Mouse (Mus musculus): Measurements from ENCODE around the gene Grk6. TPM values are rescaled to one million over a fixed set of nuclear protein-coding genes. Genes with fewer than 3 reads are reported as not detected.

Grk6 gene
- polyA plus RNA-seq, 1 experiment, result 109 TPM

GRCm38 (mm10) chr13:55504390-55504789 lies 59.5 kb downstream of the Grk6 start:
- Histone ChIP-seq H3K4me1 (ENCODE audit: control insufficient read depth, insufficient read depth, low read length) (no peaks in the 10 kb centered on the region), H3K4me3 (replicated peaks; ENCODE audit: control insufficient read depth, low read depth, low read length) (no peak overlapping the region), H3K27ac (ENCODE audit: control insufficient read depth, insufficient read depth, low read depth, low read length, poor library complexity) (no peak overlapping the region)
- WGBS, result 87% methylated on average over 5 of the region's 5 CpGs
- TF ChIP-seq POLR2A (IDR thresholded peaks at IDR 0.05; ENCODE audit: borderline replicate concordance, control insufficient read depth, low read depth, low read length) (no peak), CTCF (IDR thresholded peaks at IDR 0.05; ENCODE audit: control insufficient read depth, insufficient read depth, low read length) (no peak)

GRCm38 (mm10) chr13:55505810-55506209 lies 60.9 kb downstream of the Grk6 start:
- 91% methylated on average over 9 of the region's 9 CpGs for WGBS
- no peak for TF ChIP-seq CTCF (IDR thresholded peaks at IDR 0.05; ENCODE audit: control insufficient read depth, insufficient read depth, low read length)
- no peak for TF ChIP-seq POLR2A (IDR thresholded peaks at IDR 0.05; ENCODE audit: borderline replicate concordance, control insufficient read depth, low read depth, low read length)
- no peak overlapping the region for H3K4me3 ChIP-seq (replicated peaks; ENCODE audit: control insufficient read depth, low read depth, low read length)
- peaks cover 1% of the 10 kb centered on the region; the same call in 1 of the 2 replicates for H3K4me1 ChIP-seq (ENCODE audit: control insufficient read depth, insufficient read depth, low read length)
- H3K27ac ChIP-seq (ENCODE audit: control insufficient read depth, insufficient read depth, low read depth, low read length, poor library complexity), result no peak overlapping the region

- Histone ChIP-seq H3K27ac (ENCODE audit: control insufficient read depth, insufficient read depth, low read depth, low read length, poor library complexity) (no peak overlapping the region), H3K4me3 (replicated peaks; ENCODE audit: control insufficient read depth, low read depth, low read length) (no peak overlapping the region), H3K4me1 (ENCODE audit: control insufficient read depth, insufficient read depth, low read length) (peaks cover 4% of the 10 kb centered on the region)
- 88% methylated on average over 10 of the region's 10 CpGs for WGBS
- no peak for TF ChIP-seq POLR2A (IDR thresholded peaks at IDR 0.05; ENCODE audit: borderline replicate concordance, control insufficient read depth, low read depth, low read length)
- TF ChIP-seq CTCF (IDR thresholded peaks at IDR 0.05; ENCODE audit: control insufficient read depth, insufficient read depth, low read length), result no peak
These were observed 61.8 kb downstream of the Grk6 start for GRCm38 (mm10) chr13:55506697-55507096.

GRCm38 (mm10) chr13:55507877-55508276 lies 63.0 kb downstream of the Grk6 start:
- Histone ChIP-seq H3K4me3 (replicated peaks; ENCODE audit: control insufficient read depth, low read depth, low read length) (no peak overlapping the region), H3K27ac (ENCODE audit: control insufficient read depth, insufficient read depth, low read depth, low read length, poor library complexity) (no peak overlapping the region), H3K4me1 (ENCODE audit: control insufficient read depth, insufficient read depth, low read length) (peaks cover 6% of the 10 kb centered on the region)
- 82% methylated on average over 11 of the region's 11 CpGs for WGBS
- TF ChIP-seq CTCF (IDR thresholded peaks at IDR 0.05; ENCODE audit: control insufficient read depth, insufficient read depth, low read length) (no peak), POLR2A (IDR thresholded peaks at IDR 0.05; ENCODE audit: borderline replicate concordance, control insufficient read depth, low read depth, low read length) (no peak)

GRCm38 (mm10) chr13:55508531-55508930 lies 63.7 kb downstream of the Grk6 start:
- 94% methylated on average over 10 of the region's 10 CpGs for WGBS
- TF ChIP-seq CTCF (IDR thresholded peaks at IDR 0.05; ENCODE audit: control insufficient read depth, insufficient read depth, low read length) (no peak), POLR2A (IDR thresholded peaks at IDR 0.05; ENCODE audit: borderline replicate concordance, control insufficient read depth, low read depth, low read length) (no peak)
- Histone ChIP-seq H3K4me1 (ENCODE audit: control insufficient read depth, insufficient read depth, low read length) (peaks cover 6% of the 10 kb centered on the region), H3K27ac (ENCODE audit: control insufficient read depth, insufficient read depth, low read depth, low read length, poor library complexity) (no peak overlapping the region), H3K4me3 (replicated peaks; ENCODE audit: control insufficient read depth, low read depth, low read length) (no peak overlapping the region)

GRCm38 (mm10) chr13:55510332-55510667 lies 65.4 kb downstream of the Grk6 start:
- 14% methylated on average over 3 of the region's 3 CpGs for WGBS
- no peak for TF ChIP-seq POLR2A (IDR thresholded peaks at IDR 0.05; ENCODE audit: borderline replicate concordance, control insufficient read depth, low read depth, low read length)
- TF ChIP-seq CTCF (IDR thresholded peaks at IDR 0.05; ENCODE audit: control insufficient read depth, insufficient read depth, low read length), result no peak
- Histone ChIP-seq H3K4me3 (replicated peaks; ENCODE audit: control insufficient read depth, low read depth, low read length) (peak overlapping the region; percentile 0), H3K27ac (ENCODE audit: control insufficient read depth, insufficient read depth, low read depth, low read length, poor library complexity) (peak overlapping the region; percentile 78), H3K4me1 (ENCODE audit: control insufficient read depth, insufficient read depth, low read length) (peaks cover 6% of the 10 kb centered on the region)

Other genes starting within 250 kb of the Grk6 start
- 20.1 and 45.9 TPM in 2 replicates for gene Nsd1, start 235.3 kb upstream of the Grk6 start, polyA plus RNA-seq (2011; ENCODE audit: insufficient read depth, insufficient read length, low replicate concordance, missing spikeins)
- 74.2 and 109 TPM in 2 replicates for gene Prelid1, start 124.6 kb upstream of the Grk6 start, polyA plus RNA-seq (2011; ENCODE audit: insufficient read depth, insufficient read length, low replicate concordance, missing spikeins)
- gene Rab24, start 123.1 kb upstream of the Grk6 start, polyA plus RNA-seq (2011; ENCODE audit: insufficient read depth, insufficient read length, low replicate concordance, missing spikeins), result 119 and 194 TPM in 2 replicates
- gene Mxd3, start 115.2 kb upstream of the Grk6 start, polyA plus RNA-seq (2011; ENCODE audit: insufficient read depth, insufficient read length, low replicate concordance, missing spikeins), result 46.2 and 59.0 TPM in 2 replicates
- gene Lman2, start 82.3 kb upstream of the Grk6 start, polyA plus RNA-seq (2011; ENCODE audit: insufficient read depth, insufficient read length, low replicate concordance, missing spikeins), result 31.3 and 50.1 TPM in 2 replicates
- 20.6 and 51.6 TPM in 2 replicates for gene Rgs14, start 75.3 kb upstream of the Grk6 start, polyA plus RNA-seq (2011; ENCODE audit: insufficient read depth, insufficient read length, low replicate concordance, missing spikeins)
- gene Slc34a1, start 46.9 kb upstream of the Grk6 start, polyA plus RNA-seq (2011; ENCODE audit: insufficient read depth, insufficient read length, low replicate concordance, missing spikeins), result 6.7 TPM in 1 of 2 replicates, not detected in the other
- not detected in 2 replicates for gene Pfn3, start 29.8 kb upstream of the Grk6 start, polyA plus RNA-seq (2011; ENCODE audit: insufficient read depth, insufficient read length, low replicate concordance, missing spikeins)
- 1.3 TPM in 2 replicates for gene F12, start 18.3 kb upstream of the Grk6 start, polyA plus RNA-seq (2011; ENCODE audit: insufficient read depth, insufficient read length, low replicate concordance, missing spikeins)
- gene Prr7, start 19.2 kb downstream of the Grk6 start, polyA plus RNA-seq (2011; ENCODE audit: insufficient read depth, insufficient read length, low replicate concordance, missing spikeins), result 3.1 and 4.1 TPM in 2 replicates
- 2.2 and 3.5 TPM in 2 replicates for gene Dbn1, start 43.0 kb downstream of the Grk6 start, polyA plus RNA-seq (2011; ENCODE audit: insufficient read depth, insufficient read length, low replicate concordance, missing spikeins)
- 21.9 and 89.6 TPM in 2 replicates for gene Pdlim7, start 68.6 kb downstream of the Grk6 start, polyA plus RNA-seq (2011; ENCODE audit: insufficient read depth, insufficient read length, low replicate concordance, missing spikeins)
- 80.8 and 191 TPM in 2 replicates for gene Dok3, start 84.2 kb downstream of the Grk6 start, polyA plus RNA-seq (2011; ENCODE audit: insufficient read depth, insufficient read length, low replicate concordance, missing spikeins)
- 21.4 and 40.3 TPM in 2 replicates for gene Ddx41, start 91.6 kb downstream of the Grk6 start, polyA plus RNA-seq (2011; ENCODE audit: insufficient read depth, insufficient read length, low replicate concordance, missing spikeins)
- gene Fam193b, start 126.0 kb downstream of the Grk6 start, polyA plus RNA-seq (2011; ENCODE audit: insufficient read depth, insufficient read length, low replicate concordance, missing spikeins), result 104 and 152 TPM in 2 replicates
- gene Tmed9, start 128.7 kb downstream of the Grk6 start, polyA plus RNA-seq (2011; ENCODE audit: insufficient read depth, insufficient read length, low replicate concordance, missing spikeins), result 35.1 and 73.6 TPM in 2 replicates
- 7.4 and 10.9 TPM in 2 replicates for gene B4galt7, start 154.8 kb downstream of the Grk6 start, polyA plus RNA-seq (2011; ENCODE audit: insufficient read depth, insufficient read length, low replicate concordance, missing spikeins)
- gene Caml, start 177.9 kb downstream of the Grk6 start, polyA plus RNA-seq (2011; ENCODE audit: insufficient read depth, insufficient read length, low replicate concordance, missing spikeins), result 26.9 TPM in 2 replicates
- 33.6 and 56.7 TPM in 2 replicates for gene Ddx46, start 190.0 kb downstream of the Grk6 start, polyA plus RNA-seq (2011; ENCODE audit: insufficient read depth, insufficient read length, low replicate concordance, missing spikeins)
- 10.9 and 13.9 TPM in 2 replicates for gene B230219D22Rik, start 248.1 kb downstream of the Grk6 start, polyA plus RNA-seq (2011; ENCODE audit: insufficient read depth, insufficient read length, low replicate concordance, missing spikeins)

All from bone marrow, adult 2 months (tissue).